Mouse (Mus musculus) embryonic facial prominence, embryonic 12.5 days (tissue): ENCODE results near the gene Smim5. TPM values are rescaled to one million over a fixed set of nuclear protein-coding genes. Genes with fewer than 3 reads are reported as not detected.

Source experiments
- polyA plus RNA-seq: library from polyadenylated mRNA; unstranded; fragments of >200 nt; fragmentation: Nextera tagmentation; extraction: Ambion mirVana; gene quantifications from 2 replicates; pipeline ENCODE4 v1.2.1, GENCODE M21; 2016

Gene Smim5
- polyA plus RNA-seq, 1 experiment from 2014 or later = 1.8 TPM

Other genes with a start within 250 kb of the Smim5 start
- 115 and 118 TPM in 2 replicates for gene Grb2, start 191.4 kb upstream of the Smim5 start, polyA plus RNA-seq
- 29.6 and 30.0 TPM in 2 replicates for gene Tmem94, start 134.5 kb upstream of the Smim5 start, polyA plus RNA-seq
- 17.5 TPM in 2 replicates for gene Caskin2, start 86.3 kb upstream of the Smim5 start, polyA plus RNA-seq
- gene Tsen54, start 85.2 kb upstream of the Smim5 start, polyA plus RNA-seq = 36.3 and 36.7 TPM in 2 replicates
- 7.6 and 8.8 TPM in 2 replicates for gene Llgl2, start 75.9 kb upstream of the Smim5 start, polyA plus RNA-seq
- 0.10 and 0.18 TPM in 2 replicates for gene Myo15b, start 41.6 kb upstream of the Smim5 start, polyA plus RNA-seq
- gene Smim6, start 12.1 kb downstream of the Smim5 start, polyA plus RNA-seq = 1.00 and 1.7 TPM in 2 replicates
- 46.9 and 47.0 TPM in 2 replicates for gene Sap30bp, start 33.3 kb downstream of the Smim5 start, polyA plus RNA-seq
- gene Recql5, start 33.5 kb downstream of the Smim5 start, polyA plus RNA-seq = 26.3 and 28.7 TPM in 2 replicates
- 4.1 and 4.2 TPM in 2 replicates for gene Itgb4, start 74.7 kb downstream of the Smim5 start, polyA plus RNA-seq
- gene Galk1, start 112.8 kb downstream of the Smim5 start, polyA plus RNA-seq = 165 and 169 TPM in 2 replicates
- 2,246 and 2,293 TPM in 2 replicates for gene H3f3b, start 128.0 kb downstream of the Smim5 start, polyA plus RNA-seq
- 43.6 and 44.1 TPM in 2 replicates for gene Unk, start 130.4 kb downstream of the Smim5 start, polyA plus RNA-seq
- gene Unc13d, start 178.0 kb downstream of the Smim5 start, polyA plus RNA-seq = 1.3 and 1.8 TPM in 2 replicates
- gene Wbp2, start 187.0 kb downstream of the Smim5 start, polyA plus RNA-seq = 44.9 and 48.3 TPM in 2 replicates
- gene Trim47, start 227.2 kb downstream of the Smim5 start, polyA plus RNA-seq = 6.9 and 9.1 TPM in 2 replicates
- 2.3 and 2.6 TPM in 2 replicates for gene Trim65, start 231.2 kb downstream of the Smim5 start, polyA plus RNA-seq
- 83.7 and 89.2 TPM in 2 replicates for gene Mrpl38, start 238.9 kb downstream of the Smim5 start, polyA plus RNA-seq